Mouse (Mus musculus) CH12.LX (cell line): ENCODE results near the gene Gm20388.

Source experiments
- HCFC1 ChIP-seq: IDR thresholded peaks from 2 replicates; pipeline ENCODE4 v1.6.1; 2012; ENCODE audit warnings: low read depth, mild to moderate bottlenecking, inconsistent platforms, low read length, improper control_type of control experiment
- RAD21 ChIP-seq: IDR thresholded peaks from 2 replicates; pipeline ENCODE4 v1.6.1; 2011; ENCODE audit warnings: low read depth, mild to moderate bottlenecking, low read length, improper control_type of control experiment, moderate library complexity
- TCF12 ChIP-seq: IDR thresholded peaks from 2 replicates; pipeline ENCODE4 v1.6.1; 2014; ENCODE audit warnings: low read depth, mild to moderate bottlenecking, inconsistent platforms, low read length, improper control_type of control experiment
- USF1 ChIP-seq: IDR thresholded peaks from 2 replicates; pipeline ENCODE4 v1.6.1; 2014; ENCODE audit warnings: low read depth, mild to moderate bottlenecking, inconsistent platforms, low read length, improper control_type of control experiment

GRCm38 (mm10) chr8:119984085-119984484 lies 73.4 kb downstream of the Gm20388 start:
- TF ChIP-seq HCFC1, result no peak
- no peak for TF ChIP-seq TCF12
- peak; percentile 35 for TF ChIP-seq RAD21
- TF ChIP-seq USF1, result no peak
